Mouse (Mus musculus) left cerebral cortex, postnatal 10 days (tissue): ENCODE results near the gene Dppa3. TPM values are rescaled to one million over a fixed set of nuclear protein-coding genes. Genes with fewer than 3 reads are reported as not detected.

ENCODE experiments used
- DNase-seq, 2 experiments: peaks; one replicate each; pipeline ENCODE4 v3.0.0; 2021 to 2022; ENCODE audit warnings: low spot score in 2 of 2, mixed read lengths in 1 of 2; ENCODE audit errors: extremely low spot score in 1 of 2
- intact Hi-C: fragments of 180-260 bp; cut with DNase I; formaldehyde crosslinking; loops from one replicate; pipeline ENCODE4 v1.15.1; 2025
- total RNA-seq, 2 experiments: library from RNA; stranded (reverse); gene quantifications; 2 replicates each; pipeline ENCODE4 v1.2.3; 2021

The Dppa3 gene
- not detected for total RNA-seq

DNA sequence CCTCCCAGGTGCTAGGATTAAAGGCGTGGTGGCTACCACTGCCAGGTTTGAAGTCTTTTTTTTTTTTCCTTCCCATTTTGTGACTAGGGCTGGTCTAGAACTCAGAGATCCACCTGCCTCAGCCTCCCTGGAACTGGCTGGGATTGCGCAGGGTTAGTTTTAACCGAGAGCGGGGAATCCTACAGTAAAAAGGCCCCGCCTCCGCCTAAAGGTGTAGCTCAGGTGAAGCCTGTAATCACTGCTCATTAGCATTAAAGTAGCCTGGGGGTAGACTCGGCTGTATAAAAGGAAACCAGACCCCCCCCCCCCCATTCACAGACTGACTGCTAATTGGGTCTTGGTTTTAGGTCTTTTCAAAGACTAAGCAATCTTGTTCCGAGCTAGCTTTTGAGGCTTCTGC is at the start of gene Dppa3:
Gene Dppa3, plus strand, starts transcription at position 301 of the 400 bp plus-strand sequence.
- DNase-seq, result no peak
- intact Hi-C loops, result no loop called here

DNA sequence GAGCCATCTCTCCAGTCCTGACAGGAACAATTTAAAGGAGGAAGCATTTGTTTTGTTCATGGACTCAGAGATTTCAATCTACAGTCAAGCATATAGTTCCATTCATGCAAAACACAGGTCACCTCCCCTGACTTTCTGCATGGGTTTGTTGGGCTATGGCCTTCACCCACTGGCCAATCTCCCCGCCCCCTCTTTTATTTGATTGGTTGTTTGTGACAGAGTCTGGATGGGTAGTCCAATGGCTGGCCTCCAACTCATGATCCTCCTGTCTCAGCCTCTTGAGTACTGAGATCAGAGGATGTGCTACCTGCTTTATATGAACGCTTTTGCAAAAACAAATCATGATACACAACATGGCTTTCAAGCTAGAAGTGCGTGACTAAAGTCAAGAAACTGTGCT is 49.2 kb upstream of the Dppa3 start:
- intact Hi-C loops, result no loop called here
- DNase-seq, result no peak

GRCm38 (mm10) chr6:122579086-122579485 is 47.1 kb upstream of the Dppa3 start:
- intact Hi-C loops, result no loop called here

GRCm38 (mm10) chr6:122591027-122591758 is 35.0 kb upstream of the Dppa3 start:
- intact Hi-C loops, result no loop called here
- no peak for DNase-seq

More at GRCm38 (mm10) chr6:122579086-122579485, 47.1 kb upstream of the Dppa3 start:
- DNase-seq, result no peak

- no peak for DNase-seq
- intact Hi-C loops, result no loop called here
These were observed 33.3 kb upstream of the Dppa3 start for GRCm38 (mm10) chr6:122592905-122593304.

DNA sequence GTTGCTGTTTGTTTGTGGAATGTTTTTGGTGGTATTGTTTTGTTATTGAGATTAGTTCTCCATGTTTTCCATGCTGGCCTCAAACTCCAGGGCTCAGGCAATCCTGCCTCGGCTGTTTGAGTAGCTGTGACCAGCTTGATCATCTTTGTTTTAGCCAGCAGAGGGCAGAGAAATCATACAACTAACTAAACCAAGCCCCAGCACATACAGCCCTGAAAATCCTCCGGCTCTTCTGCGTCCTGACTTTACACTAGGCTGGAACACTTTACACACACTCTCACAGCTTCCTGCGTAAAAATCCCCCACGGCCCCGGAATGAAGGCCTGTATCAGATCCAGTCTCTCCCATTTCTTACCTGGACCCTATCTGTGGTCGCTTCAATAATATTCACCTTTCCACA is 30.6 kb upstream of the Dppa3 start:
- intact Hi-C loops, result no loop called here
- peak; percentile 30 to 42 for DNase-seq

GRCm38 (mm10) chr6:122596608-122597007 is 29.6 kb upstream of the Dppa3 start:
- intact Hi-C loops, result no loop called here
- no peak for DNase-seq

DNA sequence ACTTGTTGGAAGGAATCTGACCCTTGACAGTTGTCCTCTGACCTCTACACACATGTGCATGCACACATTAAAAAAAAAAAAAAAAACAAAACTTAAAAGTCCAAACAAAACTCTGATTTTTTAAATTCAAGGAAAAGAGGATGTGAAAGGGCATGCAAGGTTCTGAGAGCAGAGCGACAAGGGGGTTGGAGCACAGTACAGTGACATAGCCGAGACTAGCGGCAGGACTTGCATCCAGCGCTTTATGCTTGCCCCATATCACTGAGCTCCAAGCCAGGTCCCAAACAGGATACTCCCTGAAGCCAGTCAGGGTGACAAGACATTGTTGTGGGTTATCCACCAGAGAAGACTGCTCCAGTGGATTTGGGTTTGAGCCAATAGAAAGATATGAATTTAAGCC is 28.2 kb upstream of the Dppa3 start:
- intact Hi-C loops, result no loop called here
- DNase-seq, result no peak

DNA sequence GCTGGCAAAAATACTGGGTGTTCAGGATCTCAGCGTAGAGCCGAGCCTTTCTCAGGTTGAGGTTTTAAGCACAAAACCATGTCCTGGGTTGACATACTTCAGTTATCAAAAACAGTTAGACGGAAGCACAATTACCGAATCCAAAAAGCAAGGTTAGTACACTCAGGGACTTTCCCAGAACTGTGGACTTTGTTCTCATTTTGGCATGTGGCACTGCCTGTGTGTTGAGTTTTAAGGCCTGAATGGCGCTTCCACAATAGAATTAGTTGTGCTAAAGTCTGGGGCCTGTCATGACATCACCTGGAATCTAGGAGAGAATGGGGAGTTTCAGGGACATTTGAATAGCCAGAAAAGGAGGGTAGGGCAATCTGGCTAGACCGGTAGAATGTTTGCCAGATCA is 27.8 kb upstream of the Dppa3 start:
- intact Hi-C loops, result no loop called here
- no peak for DNase-seq

DNA sequence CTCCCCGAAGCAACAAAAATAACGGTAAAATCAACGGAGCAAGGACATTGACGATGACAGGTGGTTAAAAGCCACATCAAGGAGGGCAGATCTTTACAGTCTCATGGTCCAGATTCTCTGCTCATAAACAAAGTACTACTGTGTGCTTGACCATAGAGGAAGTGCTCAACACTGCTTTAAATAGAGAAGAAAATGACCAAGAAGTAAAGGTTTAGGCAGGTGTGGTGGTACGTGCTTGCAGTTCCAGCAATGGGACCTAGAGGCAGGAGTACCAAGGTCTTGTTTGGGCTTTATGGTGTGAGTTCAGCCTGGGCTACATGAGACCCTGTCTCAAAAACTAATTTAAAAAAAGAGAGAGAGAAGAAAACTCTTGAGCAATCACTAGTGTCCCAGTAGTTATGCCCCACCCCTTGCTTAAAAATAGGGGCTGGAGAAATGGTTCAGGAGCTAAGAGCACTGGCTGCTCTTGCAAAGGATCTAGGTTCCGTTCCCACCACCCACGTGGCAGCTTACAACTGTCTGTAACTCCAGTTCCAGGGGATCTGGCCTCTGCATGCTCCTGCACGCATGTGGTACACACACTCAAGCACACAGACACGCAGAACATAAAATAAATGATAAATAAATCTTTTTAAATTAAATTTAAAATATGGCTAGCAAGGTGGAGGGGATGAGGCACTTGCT is 27.0 kb upstream of the Dppa3 start:
- intact Hi-C loops, result no loop called here
- no peak for DNase-seq

GRCm38 (mm10) chr6:122600066-122600646 is 26.1 kb upstream of the Dppa3 start:
- intact Hi-C loops, result no loop called here

DNA sequence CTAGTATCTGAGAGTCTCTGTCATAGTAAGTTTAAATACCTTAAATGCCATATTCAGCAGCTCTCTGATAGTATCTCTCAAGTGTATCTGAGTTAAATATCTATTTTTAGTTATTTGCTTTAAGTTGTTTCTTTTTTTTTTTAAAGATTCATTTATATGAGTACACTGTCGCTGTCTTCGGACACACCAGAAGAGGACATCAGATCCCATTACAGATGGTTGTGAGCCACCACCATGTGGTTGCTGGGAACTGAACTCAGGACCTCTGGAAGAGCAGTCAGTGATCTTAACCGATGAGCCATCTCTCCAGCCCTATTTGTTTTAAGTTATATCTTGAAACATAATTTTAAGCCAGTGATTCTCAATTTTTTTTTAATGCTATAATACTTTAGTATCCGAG is 25.2 kb upstream of the Dppa3 start:
- no peak for DNase-seq
- intact Hi-C loops, result no loop called here

More at GRCm38 (mm10) chr6:122600066-122600646, 26.1 kb upstream of the Dppa3 start:
- DNase-seq, result no peak

DNA sequence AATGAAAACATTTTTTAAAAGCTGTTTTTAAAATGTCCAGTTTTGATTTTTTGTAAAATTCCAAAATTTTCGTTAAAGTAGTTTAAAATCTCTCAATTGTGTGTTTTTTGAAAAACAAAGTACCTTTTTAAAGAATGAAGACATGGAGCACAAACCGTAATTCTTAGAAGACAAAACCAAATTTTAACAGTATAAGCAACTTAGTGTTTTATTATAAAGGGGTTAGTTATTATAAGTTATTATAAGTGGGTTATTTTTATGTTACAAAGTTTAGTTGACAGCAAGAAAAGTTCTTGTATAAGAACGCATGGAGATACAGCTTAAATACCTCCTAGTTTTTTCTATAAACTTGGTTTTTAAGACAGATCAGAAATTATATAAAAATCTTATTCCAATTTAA is 24.6 kb upstream of the Dppa3 start:
- no peak for DNase-seq
- intact Hi-C loops, result no loop called here

GRCm38 (mm10) chr6:122602242-122602991 is 23.8 kb upstream of the Dppa3 start, which contains the start of gene Apobec1:
Gene Apobec1 (minus strand): TSS chr6:122602444.
- DNase-seq, result peak; percentile 58 to 85
- intact Hi-C loops, result no loop called here

DNA sequence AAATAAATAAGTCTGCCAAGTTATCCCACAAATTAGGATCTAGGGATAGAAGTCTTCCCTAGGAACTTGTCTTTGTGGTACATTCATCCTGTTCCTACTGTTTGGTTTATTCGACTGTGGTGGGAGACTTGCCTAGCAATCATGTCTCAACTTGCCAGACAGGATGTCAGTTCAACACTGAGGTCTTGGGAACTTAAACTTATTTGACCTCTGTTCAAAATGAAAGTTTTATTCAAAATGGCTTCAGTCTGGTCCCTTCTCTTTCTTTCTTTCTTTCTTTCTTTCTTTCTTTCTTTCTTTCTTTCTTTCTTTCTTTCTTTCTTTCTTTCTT is 23.3 kb upstream of the Dppa3 start:
- DNase-seq, result no peak
- intact Hi-C loops, result no loop called here

DNA sequence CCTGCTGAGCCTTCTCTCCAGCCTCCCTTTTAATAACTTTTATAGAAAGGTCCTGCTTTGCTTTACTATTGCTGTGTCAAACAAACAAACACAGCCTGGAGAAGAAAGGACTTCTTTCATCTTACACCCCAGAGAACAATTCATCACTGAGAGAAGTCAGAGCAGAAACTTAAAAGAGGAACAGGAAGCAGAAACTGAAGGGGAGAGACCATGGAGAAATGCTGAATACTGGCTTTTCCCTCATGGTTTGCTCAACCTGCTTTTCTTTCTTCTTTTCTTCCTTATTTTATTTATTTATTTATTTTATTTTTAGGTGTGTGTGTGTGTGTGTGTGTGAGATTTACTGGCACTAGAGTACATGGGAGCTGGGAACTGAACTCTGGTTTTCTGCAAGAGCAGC is 21.9 kb upstream of the Dppa3 start:
- intact Hi-C loops, result no loop called here
- DNase-seq, result no peak

- intact Hi-C loops, result no loop called here
These were observed 20.7 kb upstream of the Dppa3 start for GRCm38 (mm10) chr6:122605483-122605882.

DNA sequence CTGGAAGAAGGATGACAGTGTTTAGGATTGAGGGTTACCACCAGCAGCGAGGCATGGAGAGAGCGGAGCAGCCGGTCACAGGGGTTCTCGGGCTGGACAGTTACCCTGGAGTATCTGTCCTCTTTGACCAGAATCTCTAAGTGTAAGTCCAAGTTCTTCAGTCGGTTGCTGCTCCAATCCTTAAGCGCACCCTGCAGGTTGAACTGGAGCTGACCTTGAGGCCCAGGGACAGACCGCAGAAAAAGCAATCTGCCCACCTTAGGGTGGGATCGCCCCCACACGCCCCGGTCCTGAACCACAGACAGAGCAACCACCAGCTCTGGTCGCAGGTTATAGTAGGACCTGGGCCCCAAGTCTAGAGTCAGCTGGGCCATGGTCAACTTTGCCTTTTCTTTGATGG is 19.5 kb upstream of the Dppa3 start:
- intact Hi-C loops, result no loop called here
- DNase-seq, result no peak

More at GRCm38 (mm10) chr6:122605483-122605882, 20.7 kb upstream of the Dppa3 start:
- DNase-seq, result no peak

GRCm38 (mm10) chr6:122607700-122608099 is 18.5 kb upstream of the Dppa3 start:
- DNase-seq, result no peak
- intact Hi-C loops, result no loop called here
